Mouse (Mus musculus): ENCODE data around the gene Klhdc8b.

DNA sequence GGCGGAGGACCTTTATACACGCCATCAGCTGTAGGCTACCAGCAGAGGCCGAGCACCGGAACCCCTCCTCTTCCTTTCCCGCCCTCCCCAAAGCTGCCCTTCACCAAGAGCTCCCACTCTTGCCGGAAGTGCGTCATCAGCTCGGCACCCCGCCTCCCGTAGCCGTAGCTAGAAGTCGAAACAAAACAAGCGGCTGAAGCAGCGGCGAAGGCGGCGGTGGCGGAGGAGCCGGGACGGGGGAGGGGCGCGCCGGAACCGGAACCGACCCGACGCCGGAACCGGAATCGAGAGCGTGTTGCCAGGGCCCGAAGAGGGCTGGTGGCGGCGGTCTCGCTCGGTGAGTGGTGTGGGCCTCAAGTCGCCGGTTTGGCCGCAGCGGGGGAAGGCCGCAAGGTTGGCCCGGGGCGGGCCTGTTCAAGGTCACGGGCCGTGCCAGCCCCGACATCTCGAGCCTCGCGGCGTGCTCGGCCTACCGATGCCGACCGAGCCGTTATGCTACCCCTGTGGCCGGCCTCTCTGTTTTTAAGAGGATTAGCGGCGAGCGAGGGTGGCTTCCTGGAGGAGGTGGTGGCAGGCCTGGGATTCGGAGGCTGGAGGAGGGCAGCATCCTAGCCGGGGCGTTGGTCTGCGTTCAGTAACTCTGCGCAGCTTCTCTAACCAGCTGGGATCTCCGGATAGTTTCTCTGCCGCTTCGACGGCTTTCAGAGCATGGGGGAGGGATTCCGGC is 29.3 kb upstream of the Klhdc8b start, which contains the start of gene Usp19:
- TF ChIP-seq CTCF (IDR thresholded peaks at IDR 0.05; ENCODE audit: control insufficient read depth, insufficient read depth, low read length) (no peak), POLR2A (IDR thresholded peaks at IDR 0.05; ENCODE audit: borderline replicate concordance, control insufficient read depth, low read depth, low read length) (peak; percentile 66; the same call in 1 of the 2 replicates)

All from bone marrow, adult 2 months (tissue).